Mouse (Mus musculus) heart, adult 2 months (tissue): ENCODE measurements around the gene Liph. TPM values are rescaled to one million over a fixed set of nuclear protein-coding genes. Genes with fewer than 3 reads are reported as not detected.

Source experiments
- DNase-seq, 2 experiments: peaks; one replicate each; pipeline ENCODE4 v3.0.0; 2021
- H3K27ac ChIP-seq: fragments of 200-600 bp; 2 replicates; pipeline ENCODE4 v1.8.1; 2022
- H3K27me3 ChIP-seq: fragments of 200-500 bp; 2 replicates; pipeline ENCODE4 v1.6.1; 2012; ENCODE audit warnings: mild to moderate bottlenecking, low read length, inconsistent platforms, mixed read lengths; ENCODE audit not compliant: control insufficient read depth, insufficient read depth
- H3K36me3 ChIP-seq: fragments of 200-500 bp; 2 replicates; pipeline ENCODE4 v1.6.1; 2012; ENCODE audit warnings: low read length, inconsistent platforms; ENCODE audit not compliant: control insufficient read depth, insufficient read depth
- H3K4me1 ChIP-seq: fragments of 200-500 bp; 2 replicates; pipeline ENCODE4 v1.6.1; 2011; ENCODE audit warnings: low read length; ENCODE audit not compliant: control insufficient read depth, insufficient read depth
- H3K4me3 ChIP-seq: fragments of 200-600 bp; 2 replicates; pipeline ENCODE4 v1.8.1; 2022
- H3K79me2 ChIP-seq: fragments of 200-500 bp; replicated peaks from 2 replicates; pipeline ENCODE4 v1.6.1; 2012; ENCODE audit warnings: mild to moderate bottlenecking, inconsistent platforms, low read length, moderate library complexity, mixed read lengths; ENCODE audit not compliant: control insufficient read depth, insufficient read depth
- H3K9ac ChIP-seq: fragments of 200-500 bp; 2 replicates; pipeline ENCODE4 v1.6.1; 2012; ENCODE audit warnings: low read depth, mild to moderate bottlenecking, control low read depth, inconsistent platforms, low read length, mixed read lengths
- CTCF ChIP-seq: fragments of 200-600 bp; IDR thresholded peaks from 2 replicates; pipeline ENCODE4 v1.8.1; 2022; ENCODE audit warnings: antibody characterized with exemption, mild to moderate bottlenecking, moderate library complexity
- EP300 ChIP-seq: fragments of 200-500 bp; IDR thresholded peaks from 2 replicates; pipeline ENCODE4 v1.6.1; 2011; ENCODE audit warnings: low read depth, low read length, control low read depth; ENCODE audit not compliant: insufficient read depth
- POLR2A ChIP-seq: fragments of 200-500 bp; IDR thresholded peaks from 2 replicates; pipeline ENCODE4 v1.6.1; 2011; ENCODE audit warnings: mild to moderate bottlenecking, low read depth, low read length, control low read depth; ENCODE audit not compliant: insufficient read depth
- WGBS: fragments of 180-500 bp; shearing (Covaris S2); methylation state at CpG from one replicate; pipeline ENCODE4 v1.1.7; 2018; 5-methylcytosine and 5-hydroxymethylcytosine counted together
- intact Hi-C: fragments of 180-260 bp; cut with DNase I; formaldehyde crosslinking; loops from one replicate; pipeline ENCODE4 v1.15.1; 2025
- polyA plus RNA-seq: library from polyadenylated mRNA; depleted of rRNA; stranded (reverse); fragments of >200 nt; gene quantifications from 2 replicates; pipeline ENCODE4 v1.2.3, GENCODE M21; 2012
- total RNA-seq, 2 experiments: library from RNA; stranded (reverse); gene quantifications; 2 replicates each; pipeline ENCODE4 v1.2.3; 2021

The Liph gene
- total and polyA plus RNA-seq, 3 experiments = 0.20 TPM; not detected in 2

- DNase-seq = no peak
- Histone ChIP-seq H3K4me1 (no peaks in the 10 kb centered on the region), H3K79me2 (no peaks in the 10 kb centered on the region), H3K27ac (no peak overlapping the region), H3K36me3 (no peaks in the 10 kb centered on the region), H3K9ac (no peak overlapping the region), H3K4me3 (no peak overlapping the region), H3K27me3 (no peaks in the 10 kb centered on the region)
- WGBS = 75% methylated on average over 4 of the region's 4 CpGs
- intact Hi-C loops = no loop called here
- no peak for TF ChIP-seq CTCF
- TF ChIP-seq EP300 = no peak
- TF ChIP-seq POLR2A = no peak
Measured at GRCm38 (mm10) chr16:21971446-21971845, 24.0 kb downstream of the Liph start.

GRCm38 (mm10) chr16:21970536-21970935 lies 24.9 kb downstream of the Liph start:
- no peaks in the 10 kb centered on the region for H3K27me3 ChIP-seq
- no peaks in the 10 kb centered on the region for H3K79me2 ChIP-seq
- H3K4me1 ChIP-seq = no peaks in the 10 kb centered on the region
- H3K27ac ChIP-seq = no peak overlapping the region
- intact Hi-C loops = no loop called here
- TF ChIP-seq POLR2A = no peak
- TF ChIP-seq CTCF = no peak
- no peak for TF ChIP-seq EP300
- 80% methylated on average over 6 of the region's 6 CpGs for WGBS
- no peaks in the 10 kb centered on the region for H3K36me3 ChIP-seq
- H3K4me3 ChIP-seq = no peak overlapping the region
- DNase-seq = no peak
- no peak overlapping the region for H3K9ac ChIP-seq

GRCm38 (mm10) chr16:21969874-21970273 lies 25.6 kb downstream of the Liph start:
- H3K27me3 ChIP-seq = no peaks in the 10 kb centered on the region
- H3K4me1 ChIP-seq = no peaks in the 10 kb centered on the region
- no peak overlapping the region for H3K9ac ChIP-seq
- intact Hi-C loops = no loop called here
- no peak overlapping the region for H3K4me3 ChIP-seq
- TF ChIP-seq CTCF (no peak), POLR2A (no peak), EP300 (no peak)
- WGBS = 75% methylated on average over 5 of the region's 5 CpGs
- no peaks in the 10 kb centered on the region for H3K79me2 ChIP-seq
- H3K27ac ChIP-seq = no peak overlapping the region
- no peaks in the 10 kb centered on the region for H3K36me3 ChIP-seq
- no peak for DNase-seq

GRCm38 (mm10) chr16:21965576-21965975 lies 29.9 kb downstream of the Liph start:
- 60% methylated on average over 3 of the region's 3 CpGs for WGBS
- Histone ChIP-seq H3K27ac (no peak overlapping the region), H3K9ac (no peak overlapping the region), H3K27me3 (no peaks in the 10 kb centered on the region), H3K79me2 (no peaks in the 10 kb centered on the region), H3K4me3 (no peak overlapping the region), H3K36me3 (no peaks in the 10 kb centered on the region), H3K4me1 (no peaks in the 10 kb centered on the region)
- intact Hi-C loops = no loop called here
- no peak for TF ChIP-seq POLR2A
- no peak for TF ChIP-seq CTCF
- no peak for TF ChIP-seq EP300
- DNase-seq = no peak

GRCm38 (mm10) chr16:21955591-21955990 lies 39.9 kb downstream of the Liph start:
- TF ChIP-seq POLR2A (no peak), EP300 (peak; percentile 38; the same call in 1 of the 2 replicates)
- Histone ChIP-seq H3K9ac (peak overlapping the region; percentile 40; the same call in 1 of the 2 replicates), H3K27ac (peak overlapping the region; percentile 40), H3K27me3 (no peaks in the 10 kb centered on the region), H3K4me3 (0 out of 2 replicates have a peak overlapping the region, but pooled peaks have one; percentile 8), H3K4me1 (no peaks in the 10 kb centered on the region), H3K36me3 (no peaks in the 10 kb centered on the region), H3K79me2 (no peaks in the 10 kb centered on the region)
- WGBS = 26% methylated on average over 12 of the region's 12 CpGs
- intact Hi-C loops = no loop called here
- DNase-seq = peak; percentile 56 to 67

GRCm38 (mm10) chr16:21946761-21947715 lies 48.4 kb downstream of the Liph start, which contains the start of gene Tmem41a:
Gene Tmem41a (minus strand): TSS chr16:21947552.
- Histone ChIP-seq H3K36me3 (no peaks in the 10 kb centered on the region), H3K9ac (peak within 1 kb of the TSS; percentile 81), H3K4me1 (peaks cover 3% of the 10 kb centered on the region; the same call in 1 of the 2 replicates), H3K27me3 (no peaks in the 10 kb centered on the region), H3K79me2 (no peaks in the 10 kb centered on the region), H3K27ac (peak within 1 kb of the TSS; percentile 75), H3K4me3 (peak within 1 kb of the TSS; percentile 84)
- peak; percentile 93 to 95 for DNase-seq
- intact Hi-C loops = loop anchor here (5.0 to 10.0 kb wide), 3 partner anchors 60 to 318 kb away; partner anchors contain the start of genes Senp2 and Tra2b
- TF ChIP-seq POLR2A (peak; percentile 64; the same call in 1 of the 2 replicates), EP300 (no peak), CTCF (peak; percentile 26; the same call in 1 of the 2 replicates)
- WGBS = 1% methylated on average over 63 of the region's 63 CpGs
